Mouse (Mus musculus) embryo, embryonic 10 days (tissue): ENCODE results near the gene Kcnt2.

Experiments used
- DNase-seq: peaks from one replicate; pipeline ENCODE4 v3.0.0-alpha.2; 2015; ENCODE audit warnings: low spot score

Gene Kcnt2

DNA sequence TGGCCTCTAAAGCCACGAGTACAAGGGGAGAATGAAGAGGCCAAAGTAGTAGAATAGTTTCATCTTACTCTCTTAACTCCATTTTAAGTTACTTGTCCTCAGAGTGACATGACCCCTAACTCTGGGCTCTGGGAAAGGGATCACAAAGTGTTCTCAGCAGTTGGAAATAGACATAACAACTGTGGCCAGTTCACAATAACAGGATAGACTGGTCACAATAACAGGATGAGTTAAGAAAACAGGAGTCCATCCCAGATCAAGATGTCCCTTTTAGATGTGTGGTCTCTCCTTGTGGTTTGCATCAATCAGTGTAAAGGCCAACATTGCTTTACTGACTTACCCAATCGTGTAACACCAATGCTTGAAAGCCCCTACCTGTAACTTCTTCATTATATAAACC, 132.8 kb downstream of the Kcnt2 start:
- DNase-seq, result no peak

DNA sequence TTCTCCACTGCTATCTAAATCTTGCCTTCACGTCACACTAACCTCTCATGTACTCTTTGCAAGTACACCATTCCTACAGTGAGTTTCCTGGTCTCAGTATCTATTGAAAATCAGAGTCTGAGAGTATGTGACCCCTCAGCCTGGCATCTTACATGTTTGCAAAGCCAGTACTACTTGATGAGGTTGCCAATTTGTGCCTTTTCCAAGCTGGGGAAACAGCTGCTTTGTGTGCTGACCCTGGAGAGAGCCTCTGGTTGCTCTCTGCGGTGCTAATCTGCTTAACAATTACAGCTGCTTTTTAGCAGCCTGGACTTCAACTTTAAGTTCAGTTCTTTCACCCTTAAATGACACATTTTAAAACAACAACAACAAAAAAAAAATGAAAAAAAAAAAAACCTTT, 133.6 kb downstream of the Kcnt2 start:
- no peak for DNase-seq

DNA sequence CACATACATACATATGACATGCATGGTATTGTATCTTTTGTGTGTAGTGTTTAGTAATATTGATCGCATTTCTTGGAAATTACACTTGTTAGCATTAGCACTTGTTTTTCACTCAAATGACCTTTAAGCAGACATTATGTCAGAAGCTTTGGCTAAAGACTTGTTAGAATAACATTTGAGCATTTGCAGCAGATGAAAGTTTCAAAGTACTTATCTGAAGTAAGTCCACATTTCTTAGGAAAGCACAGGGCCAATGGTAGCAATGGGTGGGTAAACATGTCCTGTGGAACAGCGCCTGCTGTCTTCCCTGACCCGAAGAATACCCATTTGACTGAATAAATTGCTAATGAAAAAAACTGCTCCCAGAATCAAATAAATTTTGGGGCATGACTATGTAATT, 135.1 kb downstream of the Kcnt2 start:
- no peak for DNase-seq

DNA sequence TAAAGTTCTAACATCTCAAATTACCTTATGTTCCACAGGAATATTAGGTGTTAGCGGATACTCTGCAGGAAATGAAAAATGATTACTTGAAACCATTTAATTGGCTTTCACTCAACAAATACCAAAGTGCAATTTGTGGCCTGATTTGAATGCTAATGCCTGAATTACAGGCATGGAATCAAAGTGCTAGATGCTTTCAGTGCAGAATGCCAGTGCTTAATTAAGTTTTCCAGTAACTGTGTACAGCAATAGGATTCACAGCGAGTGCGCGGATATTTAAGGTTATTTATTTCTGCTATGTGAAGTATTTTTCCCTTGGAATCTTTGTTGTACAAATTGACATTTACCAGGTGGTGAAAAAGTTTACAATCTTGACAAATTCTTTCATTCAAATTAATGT, 144.3 kb downstream of the Kcnt2 start:
- DNase-seq, result no peak

DNA sequence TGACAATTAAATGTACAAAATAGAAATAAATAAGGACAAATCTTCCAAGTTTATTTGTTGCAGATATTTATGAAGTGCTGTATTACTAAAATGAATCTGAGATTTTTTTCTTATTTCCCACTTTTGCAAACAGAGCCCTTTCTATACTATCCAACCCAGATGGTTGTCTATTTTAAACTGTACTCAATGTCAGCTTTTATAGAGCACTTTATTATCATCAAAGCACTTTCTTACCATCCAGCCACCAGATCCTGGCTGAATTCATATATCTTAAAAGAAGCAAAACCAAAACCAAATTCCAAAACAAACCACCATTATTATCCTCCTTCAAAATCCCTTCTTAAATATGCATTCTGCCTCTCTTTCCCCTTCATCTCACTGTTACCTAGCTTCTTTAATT, 151.8 kb downstream of the Kcnt2 start:
- DNase-seq, result no peak

DNA sequence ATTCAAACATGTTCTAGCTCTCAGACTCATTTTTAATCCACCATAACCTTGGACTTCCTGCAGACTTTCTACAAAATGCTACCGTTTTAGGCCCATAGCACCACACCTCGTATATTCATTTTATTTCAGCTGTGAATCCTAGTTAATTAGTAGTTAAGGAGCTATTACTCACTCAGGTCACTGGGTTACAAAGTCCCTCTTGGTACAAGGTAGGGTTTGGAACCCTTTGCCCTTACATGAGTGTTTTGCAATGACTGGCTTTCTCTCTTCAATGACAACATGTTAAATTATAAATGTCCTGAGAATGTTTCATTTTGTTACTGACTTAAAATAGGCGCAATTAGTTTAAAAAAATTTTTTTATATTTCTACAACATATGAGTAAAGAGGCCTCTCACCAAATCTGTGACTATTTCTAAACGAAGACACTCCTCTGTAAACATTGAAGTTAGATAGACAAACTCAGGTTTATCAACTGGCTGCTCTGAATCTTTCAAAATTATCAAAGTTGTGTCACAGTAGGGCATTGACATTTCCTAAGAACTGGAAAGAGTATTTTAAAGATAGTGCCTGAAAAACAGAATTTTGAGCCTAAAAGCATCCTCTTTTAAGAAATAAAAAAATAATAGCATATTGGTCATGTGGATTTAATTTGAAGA, 160.8 kb downstream of the Kcnt2 start:
- no peak for DNase-seq

DNA sequence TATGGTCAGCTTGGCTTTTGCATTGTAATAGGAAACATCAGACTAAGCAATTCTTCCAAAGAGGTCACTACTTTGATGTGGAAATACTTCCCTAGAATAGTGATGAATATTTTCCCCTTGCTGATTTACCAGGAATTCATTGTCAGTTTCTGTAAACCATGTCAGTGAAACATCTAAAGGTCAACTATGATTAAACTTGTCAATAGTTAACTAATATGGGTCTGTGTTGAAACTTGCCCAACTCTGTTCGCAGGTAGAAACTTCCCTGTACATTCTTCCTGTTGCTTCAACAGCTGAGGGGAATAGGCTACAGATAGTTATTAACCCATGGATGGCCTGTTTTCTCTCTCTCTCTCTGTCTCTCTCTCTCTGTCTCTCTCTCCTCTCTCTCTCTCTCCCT, 169.8 kb downstream of the Kcnt2 start:
- no peak for DNase-seq

DNA sequence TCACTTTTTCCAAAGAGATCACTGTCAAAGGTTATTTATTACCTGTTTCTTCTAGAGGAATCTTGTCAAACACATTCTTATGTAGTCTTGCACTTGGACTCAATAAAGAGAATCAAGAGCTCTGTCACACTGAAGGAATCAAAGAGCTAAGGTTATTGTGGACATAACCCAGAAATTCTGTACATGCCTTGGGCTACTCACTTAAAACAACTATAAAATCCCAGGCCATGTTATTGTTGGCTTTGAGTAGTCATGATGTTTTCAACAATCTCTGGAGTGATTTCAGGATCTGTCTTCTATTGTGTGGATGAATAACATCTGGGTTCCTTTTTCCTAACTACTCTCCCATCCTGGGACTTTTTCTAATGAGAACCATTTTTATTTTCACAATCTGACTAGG, 177.0 kb downstream of the Kcnt2 start:
- no peak for DNase-seq

DNA sequence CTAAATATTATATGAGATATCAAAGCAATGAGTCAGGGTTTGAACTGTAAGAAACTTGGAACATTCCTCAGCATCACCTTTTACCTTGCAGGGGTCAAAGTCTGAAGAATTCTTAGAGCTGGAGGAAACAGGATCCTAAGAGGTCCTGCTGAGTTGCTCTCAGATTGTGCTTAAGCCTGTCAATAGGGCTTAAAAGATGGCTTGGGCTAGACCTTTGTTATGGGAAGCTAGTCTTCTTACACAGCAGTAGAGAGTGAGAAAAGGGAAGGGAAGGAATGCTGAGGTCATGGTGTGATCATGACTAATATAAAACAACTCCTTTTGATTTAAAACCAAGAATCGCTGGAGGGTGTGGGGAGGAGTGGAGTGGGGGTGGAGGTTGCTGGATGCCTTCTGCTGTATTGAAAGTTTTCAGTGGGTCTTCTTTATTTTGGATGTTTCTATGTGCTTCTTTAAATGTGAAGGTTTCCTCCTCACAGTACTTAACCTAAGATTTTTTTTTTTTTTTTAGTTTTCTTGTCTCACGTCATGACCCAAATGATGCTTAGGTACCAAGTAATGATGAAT, 183.4 kb downstream of the Kcnt2 start:
- DNase-seq, result peak; percentile 16

DNA sequence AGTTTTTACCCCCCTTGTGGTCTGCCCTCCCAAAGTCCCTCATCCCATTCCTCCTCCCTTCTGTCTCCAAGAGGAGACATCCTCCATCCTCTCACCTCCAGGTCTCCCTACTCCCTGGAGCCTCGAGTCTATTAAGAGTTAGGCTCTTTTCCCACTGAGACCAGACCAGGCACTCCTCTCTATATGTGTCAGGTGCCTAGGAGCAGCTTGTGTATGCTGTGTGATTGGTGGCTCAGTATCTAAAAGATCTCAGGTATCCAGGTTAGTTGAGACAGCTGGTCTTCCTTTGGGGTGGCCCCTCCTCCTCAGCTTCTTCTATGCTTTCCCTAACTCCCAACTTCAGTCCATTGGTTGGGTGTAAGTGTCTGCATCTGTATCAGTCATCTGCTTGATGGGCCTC, 186.1 kb downstream of the Kcnt2 start:
- DNase-seq, result no peak

DNA sequence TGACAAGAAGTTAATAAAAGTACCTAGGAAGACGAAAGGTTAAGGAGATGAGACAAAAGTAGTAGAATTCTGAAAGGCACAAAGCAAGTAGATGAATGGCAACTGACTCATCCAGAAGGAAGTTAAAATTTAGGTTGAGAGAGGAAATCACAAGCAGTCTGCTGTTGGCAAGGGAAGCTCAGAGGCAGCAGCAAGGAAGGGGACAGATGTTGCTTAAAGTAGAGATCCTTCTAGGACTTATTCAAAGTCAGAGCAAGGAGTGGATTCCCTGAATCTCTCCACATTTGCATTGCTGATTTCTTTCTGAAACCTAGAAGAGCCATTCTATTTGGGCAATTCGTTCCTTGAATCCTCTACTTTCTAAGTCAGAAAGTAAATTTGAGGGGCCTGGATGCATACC, 188.8 kb downstream of the Kcnt2 start:
- DNase-seq, result no peak

DNA sequence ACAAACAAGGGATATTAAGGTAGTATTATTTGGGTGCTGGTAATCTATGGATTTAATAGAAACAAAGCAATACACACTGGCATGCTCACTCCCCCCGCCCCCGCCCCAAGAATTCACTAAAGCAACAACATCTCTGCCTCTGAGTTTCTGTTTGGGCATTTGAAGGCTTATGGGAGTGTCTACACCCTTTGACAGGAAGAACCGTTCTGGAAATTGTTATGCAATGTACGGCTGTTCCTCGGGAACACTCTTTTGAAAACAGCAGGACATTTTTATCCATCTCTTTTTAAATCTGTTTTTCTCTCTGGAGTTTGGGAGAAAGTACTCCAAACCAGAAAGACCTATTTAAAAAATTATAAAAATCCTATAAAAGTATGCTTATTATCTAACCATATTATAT, 192.2 kb downstream of the Kcnt2 start:
- DNase-seq, result no peak

DNA sequence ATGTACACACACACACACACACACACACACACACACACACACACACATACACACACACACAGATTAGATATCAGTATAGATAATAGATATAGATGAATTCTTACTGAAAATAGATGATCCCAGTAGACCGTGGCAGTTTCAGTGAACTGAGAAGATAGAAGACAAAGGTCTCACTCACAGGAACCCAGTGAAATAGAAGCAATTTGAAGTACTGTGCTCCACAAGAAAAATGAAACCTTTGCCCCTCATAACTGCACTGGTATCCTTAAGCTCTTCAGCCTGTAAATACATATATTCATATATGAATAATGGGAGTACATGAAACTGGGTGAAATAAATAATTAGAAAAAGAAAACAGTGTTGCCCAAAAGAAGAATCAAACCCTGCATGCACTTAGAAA, 197.9 kb downstream of the Kcnt2 start:
- no peak for DNase-seq

DNA sequence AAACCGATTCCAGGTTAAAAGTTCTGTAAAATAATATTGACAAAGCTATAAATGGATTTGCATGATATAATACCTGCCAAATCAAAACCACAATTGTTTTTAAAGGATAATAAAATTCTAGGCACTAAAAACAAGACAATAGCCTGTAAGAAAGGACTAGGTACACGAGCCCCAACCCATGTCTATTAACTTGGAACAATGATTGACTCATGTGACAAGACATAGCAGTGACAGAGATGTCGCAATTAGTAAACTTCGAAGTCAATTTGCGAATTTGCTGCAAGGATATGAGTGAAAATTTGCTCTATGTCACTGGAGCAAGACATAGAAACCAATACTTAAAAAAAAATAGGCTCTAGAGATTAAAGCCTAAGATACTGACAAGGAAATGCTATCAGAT, 198.4 kb downstream of the Kcnt2 start:
- no peak for DNase-seq

DNA sequence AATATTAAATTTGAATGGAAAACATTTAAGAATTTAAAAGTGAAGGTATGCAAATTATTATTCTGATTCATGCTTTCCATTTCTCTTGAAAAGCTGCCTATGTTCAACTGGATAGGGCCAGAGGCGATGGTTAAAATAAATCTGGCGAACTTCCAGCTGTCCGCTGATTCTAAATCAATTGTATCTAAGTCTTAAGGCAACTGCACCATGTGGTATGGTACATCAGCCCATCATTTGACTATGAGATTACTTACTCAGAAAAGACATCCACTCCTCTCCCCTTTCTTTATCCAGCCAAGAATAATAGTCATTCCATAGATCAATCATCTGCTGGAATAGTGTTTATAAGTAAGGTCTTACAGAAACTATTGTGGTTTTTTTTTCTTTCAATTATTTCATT, 205.5 kb downstream of the Kcnt2 start:
- DNase-seq, result no peak

DNA sequence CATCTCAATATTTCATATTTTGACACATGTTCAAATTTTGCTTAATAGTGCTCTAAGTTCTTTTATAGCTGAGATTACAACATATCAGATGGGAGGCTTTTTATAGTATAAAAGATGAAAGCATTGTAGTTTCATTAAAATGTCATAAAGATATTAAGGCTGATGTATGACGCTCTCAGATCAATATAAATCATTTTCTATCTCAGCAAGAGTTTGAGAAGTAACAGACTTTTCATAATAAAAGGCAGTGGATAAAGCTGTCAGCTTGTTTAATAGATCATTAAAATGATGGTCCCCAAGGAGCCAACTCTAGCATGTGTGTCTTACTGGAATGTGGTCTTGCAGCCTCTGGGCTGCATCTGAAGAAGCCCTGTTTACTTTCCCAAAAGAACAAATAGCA, 206.0 kb downstream of the Kcnt2 start:
- DNase-seq, result no peak

DNA sequence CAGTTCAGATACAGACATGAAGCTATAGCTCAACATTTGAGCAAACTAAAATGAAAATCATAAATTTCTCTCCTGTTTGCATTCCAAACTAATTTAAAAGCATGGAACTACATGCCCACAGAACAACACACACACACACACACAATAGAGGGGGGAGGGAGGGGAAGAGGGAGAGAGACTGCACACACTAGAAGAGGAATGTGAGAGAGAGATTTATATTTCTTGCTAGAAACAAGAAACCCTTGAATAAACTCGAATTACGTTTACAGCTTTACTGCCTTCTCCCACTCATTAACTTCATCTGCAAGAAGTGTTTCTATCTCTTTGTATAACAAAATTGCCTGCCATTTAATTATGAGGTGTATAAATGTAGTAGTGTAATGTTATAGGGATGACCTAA, 209.9 kb downstream of the Kcnt2 start:
- DNase-seq, result no peak

DNA sequence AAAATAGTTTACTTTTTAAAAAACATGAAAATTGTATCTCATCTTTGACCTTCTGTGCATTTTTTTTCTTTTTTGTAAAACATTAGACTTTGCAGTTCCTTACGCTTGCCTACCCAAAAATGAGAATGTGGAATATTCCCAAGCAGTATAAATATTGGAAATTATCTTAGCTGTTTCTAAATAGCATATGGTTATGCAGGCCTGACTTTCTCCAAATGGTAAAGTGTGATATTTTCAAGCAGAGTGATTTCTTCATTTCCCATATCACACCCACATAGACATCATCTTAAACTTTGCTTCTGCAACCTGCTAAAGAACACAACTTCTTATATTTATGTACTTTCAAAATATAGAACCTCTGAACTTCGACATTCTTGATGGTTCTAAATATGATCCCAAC, 210.9 kb downstream of the Kcnt2 start:
- no peak for DNase-seq

DNA sequence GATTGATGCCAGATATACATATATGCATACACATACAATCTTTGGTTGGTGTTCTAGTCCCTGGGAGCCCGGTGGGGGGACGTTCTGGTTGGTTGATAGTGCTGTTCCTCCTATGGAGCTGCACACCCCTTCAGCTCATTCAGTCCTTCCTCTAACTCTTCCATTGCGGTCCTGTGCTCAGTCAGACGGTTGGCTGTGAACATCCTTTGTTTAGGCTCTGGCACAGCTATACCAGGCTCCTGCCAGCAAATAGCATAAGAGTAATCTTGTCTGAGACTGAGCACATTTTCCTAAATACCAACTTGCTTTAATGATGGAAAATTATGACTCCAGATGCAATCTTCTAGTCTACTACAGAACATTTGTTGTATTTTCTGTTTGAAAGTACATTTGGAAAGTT, 222.4 kb downstream of the Kcnt2 start:
- DNase-seq, result no peak

DNA sequence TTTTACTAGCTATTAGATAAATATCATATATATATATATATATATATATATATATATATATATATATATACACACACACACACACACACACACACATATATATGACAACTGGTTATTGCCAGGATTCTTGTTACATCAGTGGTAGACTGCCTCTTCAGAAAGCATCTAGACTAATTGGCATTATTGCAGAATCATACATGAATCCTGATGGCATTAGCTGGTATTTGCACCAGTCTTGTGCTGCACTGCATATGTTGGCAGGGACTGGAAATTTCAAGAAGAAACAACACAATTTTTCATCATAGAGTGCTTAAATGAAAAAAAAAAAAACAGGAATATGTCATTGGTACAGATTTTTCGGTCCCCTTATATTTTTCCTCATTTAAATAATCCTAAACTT, 223.6 kb downstream of the Kcnt2 start:
- no peak for DNase-seq

DNA sequence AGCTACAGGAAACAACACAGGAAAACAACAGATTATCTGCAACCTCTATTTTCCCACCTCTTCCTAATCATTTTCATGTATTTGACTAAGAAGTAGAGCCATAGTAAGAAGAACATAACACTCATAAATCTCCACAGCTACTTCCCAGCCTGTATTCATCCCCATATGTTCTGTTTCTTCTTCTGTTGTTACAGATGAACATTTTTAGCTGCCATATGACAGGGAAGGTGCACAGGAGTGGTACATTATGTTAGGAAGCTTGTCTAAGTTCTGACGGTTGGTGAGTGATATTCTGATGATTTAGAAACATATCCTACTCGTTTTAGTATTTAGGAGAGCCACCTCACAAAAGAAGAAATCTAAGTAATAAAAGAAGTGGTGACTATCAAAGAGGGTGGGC, 231.0 kb downstream of the Kcnt2 start:
- DNase-seq, result no peak

DNA sequence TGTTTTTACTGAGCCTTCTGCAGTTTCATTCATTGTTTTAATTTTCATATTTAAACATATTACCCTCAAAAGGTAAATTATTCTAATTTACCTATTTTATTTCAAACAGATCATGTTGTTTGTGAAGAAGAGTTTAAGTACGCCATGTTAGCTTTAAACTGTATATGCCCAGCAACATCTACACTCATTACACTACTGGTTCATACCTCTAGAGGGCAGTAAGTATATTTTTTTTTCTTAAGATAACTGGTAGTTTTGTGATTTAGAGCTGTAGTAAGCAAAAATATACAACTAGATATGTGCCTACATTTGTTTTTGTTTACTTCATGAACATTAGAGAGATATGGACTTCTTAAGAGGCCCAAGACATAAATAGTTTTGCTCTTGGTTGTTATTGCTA, 238.1 kb downstream of the Kcnt2 start:
- no peak for DNase-seq

DNA sequence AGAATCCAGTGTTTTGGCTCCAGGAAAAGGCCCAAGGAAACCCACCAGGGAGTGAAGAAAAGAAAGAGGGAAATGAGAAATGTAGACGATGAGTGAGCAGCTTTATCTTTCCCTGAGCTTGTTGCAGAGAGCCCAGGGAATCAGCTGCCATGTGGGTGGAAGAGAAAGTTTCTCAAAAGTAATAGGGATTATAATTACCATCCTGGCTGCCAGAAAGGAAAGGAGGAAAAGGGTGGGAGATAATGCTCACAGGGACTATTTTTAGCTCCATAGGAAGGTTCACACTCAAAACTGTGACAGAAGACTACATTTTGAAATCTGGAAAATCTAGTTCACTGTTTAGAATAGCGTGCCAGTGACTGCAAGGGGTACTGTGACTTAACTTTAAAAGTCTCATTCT, 243.9 kb downstream of the Kcnt2 start:
- DNase-seq, result no peak

DNA sequence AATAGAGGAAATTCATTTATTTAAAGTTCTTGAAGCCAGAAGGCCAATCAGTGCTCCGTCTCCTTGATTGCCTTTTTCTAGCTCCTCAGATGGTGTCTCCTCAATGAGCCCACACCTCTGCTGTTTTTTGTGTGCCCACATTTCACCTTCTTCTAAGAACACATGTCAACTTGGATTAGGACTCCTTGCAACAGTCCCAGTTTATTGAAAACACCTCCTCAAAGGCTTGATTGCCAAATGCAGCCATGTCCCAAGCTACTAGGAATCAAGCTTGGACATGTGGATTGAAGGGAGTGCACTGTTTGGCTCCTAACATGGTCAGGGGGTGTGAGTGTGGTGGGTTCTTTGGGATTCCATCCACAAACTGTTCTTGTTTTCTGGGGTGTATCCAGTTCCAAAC, 245.4 kb downstream of the Kcnt2 start:
- DNase-seq, result no peak

DNA sequence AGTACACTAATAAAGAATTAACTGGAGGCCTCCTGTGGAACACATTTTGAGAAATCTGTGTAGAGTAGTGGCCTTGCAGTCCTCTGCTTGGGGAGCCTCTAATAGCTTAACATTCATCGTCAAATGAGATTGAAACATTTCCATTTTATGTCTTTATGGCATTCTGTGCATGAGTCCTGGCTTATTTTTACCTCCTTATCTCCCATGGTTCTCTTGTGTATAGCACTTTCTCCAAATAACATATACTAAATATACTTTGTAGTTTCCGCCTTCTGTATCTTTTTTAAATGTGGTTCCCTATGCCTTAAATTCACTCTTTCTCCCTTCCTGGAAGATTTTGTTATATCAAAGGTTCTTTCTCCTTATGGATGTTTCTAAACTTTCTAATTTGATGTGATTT, 246.3 kb downstream of the Kcnt2 start:
- no peak for DNase-seq
